Mouse (Mus musculus) E14TG2a.4 (cell line): ENCODE results near the gene Them7.

Source experiments
- H3K27me3 ChIP-seq: 2 replicates; pipeline ENCODE4 v1.6.1; 2014; ENCODE audit warnings: low read length, control low read depth; ENCODE audit not compliant: insufficient read depth
- H3K36me3 ChIP-seq: 2 replicates; pipeline ENCODE4 v1.6.1; 2014; ENCODE audit warnings: low read length, control low read depth; ENCODE audit not compliant: insufficient read depth
- H3K4me1 ChIP-seq: replicated peaks from 2 replicates; pipeline ENCODE4 v1.6.1; 2014; ENCODE audit warnings: low read depth, low read length, control low read depth
- H3K4me3 ChIP-seq: replicated peaks from 2 replicates; pipeline ENCODE4 v1.5.1; 2014; ENCODE audit warnings: mild to moderate bottlenecking, low read length
- H3K9me3 ChIP-seq: 2 replicates; pipeline ENCODE4 v1.6.1; 2014; ENCODE audit warnings: low read length, control low read depth
- CTCF ChIP-seq: conservative IDR thresholded peaks from 2 replicates; pipeline ENCODE4 v1.5.1; 2014; ENCODE audit warnings: low read length
- NANOG ChIP-seq: IDR thresholded peaks from 2 replicates; pipeline ENCODE4 v1.6.1; 2014; ENCODE audit warnings: borderline replicate concordance, low read length, mixed read lengths
- POU5F1 ChIP-seq: IDR thresholded peaks from 2 replicates; pipeline ENCODE4 v1.6.1; 2014; ENCODE audit warnings: low read length, borderline replicate concordance

Them7 gene

GRCm38 (mm10) chr2:105238775-105239174 is 14.7 kb downstream of the Them7 start:
- Histone ChIP-seq H3K4me1 (no peaks in the 10 kb centered on the region), H3K9me3 (no peaks in the 10 kb centered on the region)
- TF ChIP-seq CTCF (peak; percentile 76), POU5F1 (no peak)

GRCm38 (mm10) chr2:105240631-105241030 is 16.5 kb downstream of the Them7 start:
- H3K4me1 ChIP-seq: no peaks in the 10 kb centered on the region
- TF ChIP-seq POU5F1: no peak
- TF ChIP-seq CTCF: no peak
- TF ChIP-seq NANOG: no peak
- H3K4me3 ChIP-seq: no peak overlapping the region

More at GRCm38 (mm10) chr2:105238775-105239174, 14.7 kb downstream of the Them7 start:
- no peak overlapping the region for H3K4me3 ChIP-seq
- H3K27me3 ChIP-seq: peaks cover 13% of the 10 kb centered on the region
- no peaks in the 10 kb centered on the region for H3K36me3 ChIP-seq

GRCm38 (mm10) chr2:105242940-105243339 is 18.8 kb downstream of the Them7 start:
- Histone ChIP-seq H3K4me1 (no peaks in the 10 kb centered on the region), H3K27me3 (peaks cover 5% of the 10 kb centered on the region; the same call in 1 of the 2 replicates), H3K36me3 (no peaks in the 10 kb centered on the region), H3K9me3 (no peaks in the 10 kb centered on the region), H3K4me3 (no peak overlapping the region)
- TF ChIP-seq NANOG (no peak), POU5F1 (no peak), CTCF (no peak)

More at GRCm38 (mm10) chr2:105240631-105241030, 16.5 kb downstream of the Them7 start:
- H3K27me3 ChIP-seq: peaks cover 8% of the 10 kb centered on the region; the same call in 1 of the 2 replicates
- H3K9me3 ChIP-seq: no peaks in the 10 kb centered on the region
- H3K36me3 ChIP-seq: no peaks in the 10 kb centered on the region

GRCm38 (mm10) chr2:105244733-105245132 is 20.6 kb downstream of the Them7 start:
- TF ChIP-seq POU5F1 (no peak), CTCF (no peak), NANOG (no peak)
- Histone ChIP-seq H3K4me1 (no peaks in the 10 kb centered on the region), H3K36me3 (no peaks in the 10 kb centered on the region), H3K9me3 (no peaks in the 10 kb centered on the region), H3K27me3 (peaks cover 5% of the 10 kb centered on the region; the same call in 1 of the 2 replicates), H3K4me3 (no peak overlapping the region)

- H3K9me3 ChIP-seq: no peaks in the 10 kb centered on the region
- no peaks in the 10 kb centered on the region for H3K36me3 ChIP-seq
- H3K4me3 ChIP-seq: no peak overlapping the region
- H3K4me1 ChIP-seq: peaks cover 4% of the 10 kb centered on the region; the same call in 1 of the 2 replicates
- H3K27me3 ChIP-seq: no peaks in the 10 kb centered on the region
- TF ChIP-seq NANOG (no peak), CTCF (no peak), POU5F1 (no peak)
Measured at GRCm38 (mm10) chr2:105251978-105252377, 27.9 kb downstream of the Them7 start.

- Histone ChIP-seq H3K4me3 (no peak overlapping the region), H3K36me3 (no peaks in the 10 kb centered on the region)
Measured at GRCm38 (mm10) chr2:105252824-105253223, 28.7 kb downstream of the Them7 start.

GRCm38 (mm10) chr2:105255457-105255856 is 31.3 kb downstream of the Them7 start:
- Histone ChIP-seq H3K36me3 (no peaks in the 10 kb centered on the region), H3K4me3 (no peak overlapping the region), H3K4me1 (peaks cover 4% of the 10 kb centered on the region; the same call in 1 of the 2 replicates), H3K9me3 (no peaks in the 10 kb centered on the region), H3K27me3 (0 out of 2 replicates have a peak, but pooled peaks cover 5% of the 10 kb centered on the region)
- TF ChIP-seq NANOG: no peak
- no peak for TF ChIP-seq CTCF
- no peak for TF ChIP-seq POU5F1

More at GRCm38 (mm10) chr2:105252824-105253223, 28.7 kb downstream of the Them7 start:
- H3K4me1 ChIP-seq: peaks cover 4% of the 10 kb centered on the region; the same call in 1 of the 2 replicates
- no peaks in the 10 kb centered on the region for H3K27me3 ChIP-seq
- no peaks in the 10 kb centered on the region for H3K9me3 ChIP-seq
- TF ChIP-seq CTCF (no peak), NANOG (no peak), POU5F1 (no peak)

GRCm38 (mm10) chr2:105256427-105257071 is 32.4 kb downstream of the Them7 start:
- Histone ChIP-seq H3K4me1 (peaks cover 12% of the 10 kb centered on the region), H3K4me3 (no peak overlapping the region), H3K36me3 (no peaks in the 10 kb centered on the region), H3K27me3 (0 out of 2 replicates have a peak, but pooled peaks cover 7% of the 10 kb centered on the region), H3K9me3 (no peaks in the 10 kb centered on the region)
- no peak for TF ChIP-seq NANOG
- peak; percentile 8; the same call in 1 of the 2 replicates for TF ChIP-seq CTCF
- no peak for TF ChIP-seq POU5F1
